Mouse (Mus musculus) CH12.LX (cell line): ENCODE measurements around the gene Ifi204. TPM values are rescaled to one million over a fixed set of nuclear protein-coding genes. Genes with fewer than 3 reads are reported as not detected.
"Not testable (repeated sequence)": the region's sequence is repeated elsewhere in the genome, so short reads cannot be mapped to it uniquely, and the experiment has no call there.

Experiments
- DNase-seq: peaks from one replicate; pipeline ENCODE4 v3.0.0-alpha.2; 2013; ENCODE audit errors: extremely low read depth
- H3K27ac ChIP-seq: 2 replicates; pipeline ENCODE4 v1.5.1; 2012; ENCODE audit warnings: low read depth, mild to moderate bottlenecking, control low read depth, moderate library complexity; ENCODE audit not compliant: insufficient read depth
- H3K27me3 ChIP-seq: replicated peaks from 2 replicates; pipeline ENCODE3; 2012; ENCODE audit warnings: inconsistent platforms
- H3K36me3 ChIP-seq, 2 experiments: replicated peaks in 1 of 2; 2 replicates each; pipeline versions ENCODE3 to v1.6.1; 2012; ENCODE audit warnings: inconsistent platforms in 1 of 2, low read length in 1 of 2, mild to moderate bottlenecking in 1 of 2, mixed read lengths in 1 of 2, moderate library complexity in 1 of 2; ENCODE audit not compliant: control insufficient read depth in 1 of 2, insufficient read depth in 1 of 2
- H3K4me1 ChIP-seq, 2 experiments: 2 replicates each; pipeline ENCODE4 v1.6.1; 2012; ENCODE audit warnings: inconsistent platforms in 1 of 2, moderate library complexity in 1 of 2; ENCODE audit not compliant: insufficient read depth in 2 of 2, control insufficient read depth in 1 of 2
- H3K4me2 ChIP-seq: 2 replicates; pipeline ENCODE4 v1.6.1; 2012; ENCODE audit warnings: low read depth, mild to moderate bottlenecking, control low read depth; ENCODE audit not compliant: poor library complexity, insufficient read depth, severe bottlenecking
- H3K4me3 ChIP-seq, 3 experiments: fragments of 150-350 bp in 1 of 3; sonication (generic) in 1 of 3; replicated peaks in 1 of 3; 2 replicates each; pipeline versions ENCODE3 to v1.5.1; 2011 to 2012; ENCODE audit warnings: low read depth in 2 of 3, low read length in 2 of 3, mild to moderate bottlenecking in 2 of 3, moderate library complexity in 2 of 3, control low read depth in 1 of 3, improper control_type of control experiment in 1 of 3, inconsistent platforms in 1 of 3, mixed read lengths in 1 of 3; ENCODE audit not compliant: poor library complexity in 1 of 3
- H3K79me2 ChIP-seq: replicated peaks from 2 replicates; pipeline ENCODE4 v1.6.1; 2012; ENCODE audit warnings: mild to moderate bottlenecking, moderate library complexity; ENCODE audit not compliant: control insufficient read depth, poor library complexity, insufficient read depth, severe bottlenecking; ENCODE audit errors: extremely low read depth
- H3K9ac ChIP-seq: 2 replicates; pipeline ENCODE4 v1.6.1; 2012; ENCODE audit warnings: low read depth, mild to moderate bottlenecking, control low read depth, moderate library complexity; ENCODE audit not compliant: insufficient read depth
- H3K9me3 ChIP-seq: replicated peaks from 2 replicates; pipeline ENCODE3; 2012; ENCODE audit warnings: low read length, inconsistent platforms, mixed read lengths
- ETS1 ChIP-seq: conservative IDR thresholded peaks from 2 replicates; pipeline ENCODE4 v1.6.1; 2012; ENCODE audit warnings: low read depth, mild to moderate bottlenecking, inconsistent platforms, low read length, improper control_type of control experiment, moderate library complexity
- IRF4 ChIP-seq: IDR thresholded peaks from 2 replicates; pipeline ENCODE4 v1.6.1; 2014; ENCODE audit warnings: low read depth, mild to moderate bottlenecking, inconsistent platforms, low read length, improper control_type of control experiment
- MAFK ChIP-seq: IDR thresholded peaks from 2 replicates; pipeline ENCODE4 v1.6.1; 2011; ENCODE audit warnings: low read length, improper control_type of control experiment; ENCODE audit not compliant: insufficient replicate concordance
- ZNF384 ChIP-seq: IDR thresholded peaks from 2 replicates; pipeline ENCODE4 v1.6.1; 2012; ENCODE audit warnings: low read depth, low read length, improper control_type of control experiment, inconsistent platforms
- dilution Hi-C: fragments of 300-500 bp; cut with MboI; formaldehyde crosslinking; loops from 2 replicates; pipeline ENCODE4 v1.14.3; 2020; ENCODE audit warnings: low sequenced_read_pairs; ENCODE audit not compliant: extremely low pct_unique_long_range_greater_than_20kb, extremely low pct_ligation_motif_present
- in situ Hi-C: fragments of 300-500 bp; cut with MboI; formaldehyde crosslinking; loops from 3 replicates; pipeline ENCODE4 v1.14.3; 2019; ENCODE audit warnings: low sequenced_read_pairs, low pct_ligation_motif_present, low pct_unique_long_range_greater_than_20kb, mixed read lengths
- polyA plus RNA-seq: library from polyadenylated mRNA; unstranded; fragments of >175 nt; gene quantifications from 2 replicates; pipeline ENCODE4 v1.2.1, GENCODE M21; 2012; ENCODE audit warnings: low read depth; ENCODE audit not compliant: insufficient read length
- total RNA-seq, 2 experiments: library from RNA; depleted of rRNA; stranded (reverse); fragments of 300-350 nt in 1 of 2; fragments of >200 nt in 1 of 2; gene quantifications; 2 replicates each; pipeline ENCODE4 v1.2.3; 2012 to 2014

Gene Ifi204
- total RNA-seq (2012; rRNA removed) (1.4 and 1.5 TPM in 2 replicates), total RNA-seq (2014; rRNA removed) (0.94 and 1.6 TPM in 2 replicates), polyA plus RNA-seq (0.83 and 1.4 TPM in 2 replicates)

DNA sequence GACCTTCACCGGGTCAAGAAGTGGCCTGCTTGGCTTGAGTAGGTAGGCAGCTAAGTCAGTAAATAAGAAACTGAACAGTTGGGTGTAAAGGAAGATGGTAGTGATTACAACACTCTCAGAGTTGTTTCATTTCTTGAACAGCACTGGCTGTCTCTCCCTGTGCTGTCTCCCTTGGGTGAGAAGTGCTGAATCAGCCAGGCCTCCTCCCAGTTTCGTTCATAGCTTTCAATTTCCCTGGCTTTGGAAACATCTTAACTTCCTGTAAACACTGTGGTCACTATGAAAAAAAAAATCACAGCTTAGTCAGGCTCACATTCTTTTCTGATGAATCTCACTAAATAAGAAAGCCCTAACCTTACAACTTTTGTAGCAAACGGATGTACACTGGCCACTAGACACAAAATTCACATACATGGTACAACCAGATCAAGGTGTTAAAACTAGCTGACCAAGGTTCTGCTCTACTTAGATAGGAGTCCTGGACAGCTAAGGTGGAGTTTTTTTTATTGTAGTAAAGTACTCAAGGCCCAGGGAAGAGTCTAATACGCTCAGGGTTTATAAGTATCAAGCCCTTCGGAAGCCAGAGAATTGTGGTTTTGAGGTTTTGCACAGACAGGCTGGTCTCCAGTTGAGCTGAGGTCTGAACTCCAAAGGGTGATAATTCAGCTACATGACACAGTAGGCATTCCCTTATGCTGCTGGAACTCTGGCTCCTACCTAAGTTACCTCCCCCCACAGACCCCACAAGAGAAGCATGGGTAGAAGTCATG lies at the start of gene Ifi204:
TSS of gene Ifi204 (minus strand) at position 96 of the 770 bp plus-strand sequence.
- not testable (repeated sequence) for H3K4me1 ChIP-seq, H3K79me2 ChIP-seq, H3K4me3 ChIP-seq
- TF ChIP-seq MAFK (peak; percentile 93), ZNF384 (peak; percentile 76), ETS1 (peak; percentile 27; the same call in 1 of the 2 replicates), IRF4 (peak; percentile 53)
- TF ChIP-seq, all 38 proteins: peak for 4; not testable (repeated sequence) for 34
- H3K9me3 ChIP-seq, H3K27me3 ChIP-seq, H3K27ac ChIP-seq, H3K36me3 ChIP-seq, H3K9ac ChIP-seq, in situ Hi-C loops, dilution Hi-C loops: not testable (repeated sequence)
- H3K4me2 ChIP-seq, result peak within 1 kb of the TSS; percentile 50; the same call in 1 of the 2 replicates
- peak; percentile 6 for DNase-seq

- H3K4me2 ChIP-seq, H3K27ac ChIP-seq, H3K4me3 ChIP-seq, in situ Hi-C loops, H3K79me2 ChIP-seq, H3K9me3 ChIP-seq, H3K4me1 ChIP-seq, dilution Hi-C loops, H3K27me3 ChIP-seq, H3K36me3 ChIP-seq, H3K9ac ChIP-seq: not testable (repeated sequence)
- peak; percentile 22 for DNase-seq
Measured at GRCm38 (mm10) chr1:173809294-173809693, 42.6 kb upstream of the Ifi204 start.

- H3K79me2 ChIP-seq, H3K27ac ChIP-seq, H3K4me1 ChIP-seq, H3K9ac ChIP-seq, H3K4me3 ChIP-seq, H3K36me3 ChIP-seq, DNase-seq, in situ Hi-C loops, H3K4me2 ChIP-seq, H3K9me3 ChIP-seq, H3K27me3 ChIP-seq, dilution Hi-C loops: not testable (repeated sequence)
Measured at GRCm38 (mm10) chr1:173802689-173803281, 36.0 kb upstream of the Ifi204 start.

GRCm38 (mm10) chr1:173802207-173802606 lies 35.5 kb upstream of the Ifi204 start:
- H3K9ac ChIP-seq, H3K9me3 ChIP-seq, in situ Hi-C loops, dilution Hi-C loops, H3K27ac ChIP-seq, H3K4me1 ChIP-seq, DNase-seq, H3K36me3 ChIP-seq, H3K27me3 ChIP-seq, H3K79me2 ChIP-seq, H3K4me3 ChIP-seq: not testable (repeated sequence)
- peak overlapping the region; percentile 24; the same call in 1 of the 2 replicates for H3K4me2 ChIP-seq

DNA sequence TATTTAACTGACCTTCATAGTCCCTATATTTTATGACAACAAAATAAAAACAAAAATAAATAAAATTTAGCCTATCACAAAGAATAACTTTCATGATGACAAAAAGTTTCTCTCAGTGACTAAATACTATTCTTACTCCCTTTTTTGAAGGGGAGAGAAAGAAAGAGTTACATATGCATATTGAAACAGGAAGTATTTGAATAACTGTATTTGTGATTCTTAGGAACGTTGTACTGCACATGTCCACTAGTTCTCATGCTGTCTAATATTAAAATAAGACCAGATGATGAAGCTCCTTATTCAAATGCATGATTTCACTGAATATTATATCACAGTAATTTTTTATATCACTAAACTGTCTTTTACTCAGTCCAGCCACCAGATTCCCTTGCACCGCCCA lies 35.0 kb upstream of the Ifi204 start:
- H3K9ac ChIP-seq, dilution Hi-C loops, H3K27ac ChIP-seq, H3K9me3 ChIP-seq, in situ Hi-C loops, H3K36me3 ChIP-seq, H3K27me3 ChIP-seq, DNase-seq, H3K79me2 ChIP-seq, H3K4me3 ChIP-seq, H3K4me1 ChIP-seq: not testable (repeated sequence)
- H3K4me2 ChIP-seq, result peak overlapping the region; percentile 24; the same call in 1 of the 2 replicates
